Mouse (Mus musculus) frontal cortex, postnatal 25 days (tissue): Measurements from ENCODE around the gene Zfp740.
"Not testable (repeated sequence)": the region's sequence is repeated elsewhere in the genome, so short reads cannot be mapped to it uniquely, and the experiment has no call there.

ENCODE experiments used
- DNase-seq, 2 experiments: peaks; one replicate each; pipeline ENCODE4 v3.0.0; 2022; ENCODE audit warnings: low spot score in 2 of 2

The Zfp740 gene

GRCm38 (mm10) chr15:102192820-102193386, 10.1 kb upstream of the Zfp740 start:
- DNase-seq = no peak

GRCm38 (mm10) chr15:102193652-102194051, 9.4 kb upstream of the Zfp740 start:
- DNase-seq = no peak

DNA sequence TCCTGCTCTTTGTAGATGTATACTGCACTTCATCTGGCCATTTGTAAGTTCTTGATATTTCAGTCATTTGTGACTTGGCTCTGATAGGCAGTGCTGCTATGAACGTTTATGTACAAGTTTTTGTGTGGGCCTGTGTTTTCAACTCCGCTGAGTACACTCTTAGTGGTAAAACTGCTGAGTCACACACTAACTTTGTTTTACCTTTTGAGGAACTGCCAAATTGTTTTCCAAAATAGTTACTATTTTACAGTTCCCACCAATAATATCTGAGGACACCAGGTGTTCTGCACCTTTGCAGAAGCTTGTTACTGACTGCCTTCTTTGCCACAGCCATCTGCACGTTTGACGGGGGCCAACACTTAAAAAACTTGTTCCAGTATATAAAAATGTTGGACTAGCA, 8.6 kb upstream of the Zfp740 start:
- no peak for DNase-seq

DNA sequence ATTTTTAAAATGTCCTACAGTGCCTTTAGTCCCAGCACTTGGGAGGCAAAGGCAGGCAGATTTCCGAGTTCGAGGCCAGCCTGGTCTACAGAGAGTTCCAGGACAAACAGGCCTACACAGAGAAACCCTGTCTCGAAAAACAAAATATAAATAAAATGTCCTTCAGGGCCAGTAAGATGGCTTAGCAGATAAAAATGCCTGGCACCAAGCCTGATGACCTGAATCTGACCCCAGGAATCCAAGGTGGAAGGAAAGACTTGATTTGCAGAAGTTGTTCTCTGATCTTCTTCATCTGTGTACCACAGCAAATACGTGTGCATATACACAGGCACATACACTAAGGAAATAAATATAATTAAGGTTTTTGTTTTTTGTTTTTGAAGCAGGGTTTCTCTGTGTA, 7.7 kb upstream of the Zfp740 start:
- DNase-seq = no peak

GRCm38 (mm10) chr15:102198841-102199240, 4.2 kb upstream of the Zfp740 start:
- DNase-seq = no peak

DNA sequence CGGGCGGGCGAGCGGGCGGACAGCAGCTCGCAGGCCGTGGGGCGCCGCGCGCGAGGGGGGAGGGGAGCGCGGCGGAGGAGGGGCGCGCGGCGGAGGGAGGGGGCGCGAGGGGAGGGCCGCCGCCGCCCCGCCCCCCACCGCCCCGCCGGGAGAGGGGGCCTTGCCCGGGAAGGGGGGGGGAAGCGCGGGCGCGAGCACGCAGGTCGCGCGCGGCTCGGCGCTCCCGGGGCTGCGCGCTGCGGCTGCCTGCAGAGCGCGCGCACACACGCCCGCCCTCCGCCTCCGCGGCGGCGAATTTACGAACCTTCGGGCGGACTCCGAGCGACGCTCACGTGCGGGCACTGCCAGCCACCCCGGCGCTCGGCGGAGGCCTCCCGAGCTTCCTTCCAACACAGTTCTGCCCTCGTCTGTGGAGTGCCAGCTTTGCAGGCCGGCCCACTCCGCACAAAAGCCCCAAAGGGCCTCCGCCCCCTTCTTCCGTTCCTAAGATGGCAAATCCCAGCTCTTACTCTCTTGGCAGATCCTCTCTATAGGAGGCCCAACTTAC, 859 bp downstream of the Zfp740 start:
- peak; percentile 29 to 63 for DNase-seq

GRCm38 (mm10) chr15:102204674-102205505, 1.8 kb downstream of the Zfp740 start, which contains the start of gene Csad:
Gene Csad (minus strand): TSS chr15:102204724.
- no peak for DNase-seq

- DNase-seq = no peak
Observed at GRCm38 (mm10) chr15:102205779-102206178, 2.7 kb downstream of the Zfp740 start.

- no peak for DNase-seq
Observed at GRCm38 (mm10) chr15:102207351-102207750, 4.3 kb downstream of the Zfp740 start.

- no peak for DNase-seq
Observed at GRCm38 (mm10) chr15:102208092-102208561, 5.1 kb downstream of the Zfp740 start.

DNA sequence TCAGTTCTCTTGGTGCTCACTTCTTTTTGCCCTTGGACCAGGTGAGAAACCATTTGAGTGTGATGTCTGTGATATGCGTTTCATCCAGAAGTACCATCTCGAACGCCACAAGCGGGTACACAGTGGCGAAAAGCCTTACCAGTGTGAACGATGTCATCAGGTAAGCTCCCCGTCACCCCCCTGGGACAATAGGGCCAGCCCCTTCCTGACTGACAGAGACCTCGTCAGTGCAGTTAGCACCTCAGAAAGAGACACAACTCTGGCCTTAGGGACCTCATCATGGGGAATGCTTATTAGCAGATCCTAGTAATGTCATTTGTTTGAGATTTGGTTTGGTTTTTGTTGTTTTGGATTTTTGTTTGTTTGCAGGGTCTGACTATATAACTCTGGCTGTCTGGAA, 6.1 kb downstream of the Zfp740 start:
- DNase-seq = no peak

DNA sequence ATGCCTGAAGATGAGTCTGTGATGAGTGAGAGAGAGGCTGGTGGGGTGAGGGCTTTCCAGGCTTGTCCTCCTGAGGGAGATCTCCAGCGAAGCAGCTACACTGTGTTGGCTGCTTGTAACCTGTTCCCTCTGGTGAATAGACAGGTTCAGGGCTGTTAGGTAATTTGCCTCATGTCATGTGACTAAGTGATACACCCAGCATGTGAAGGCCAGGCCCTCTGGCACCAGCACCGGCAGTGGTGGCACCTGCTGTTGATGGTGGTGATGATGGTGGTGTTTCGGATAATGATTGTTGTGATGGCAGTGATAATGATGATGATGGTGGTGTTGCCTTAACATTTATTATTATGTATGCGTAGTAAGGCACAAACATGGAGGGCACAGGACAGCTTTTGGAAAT, 7.8 kb downstream of the Zfp740 start:
- no peak for DNase-seq

DNA sequence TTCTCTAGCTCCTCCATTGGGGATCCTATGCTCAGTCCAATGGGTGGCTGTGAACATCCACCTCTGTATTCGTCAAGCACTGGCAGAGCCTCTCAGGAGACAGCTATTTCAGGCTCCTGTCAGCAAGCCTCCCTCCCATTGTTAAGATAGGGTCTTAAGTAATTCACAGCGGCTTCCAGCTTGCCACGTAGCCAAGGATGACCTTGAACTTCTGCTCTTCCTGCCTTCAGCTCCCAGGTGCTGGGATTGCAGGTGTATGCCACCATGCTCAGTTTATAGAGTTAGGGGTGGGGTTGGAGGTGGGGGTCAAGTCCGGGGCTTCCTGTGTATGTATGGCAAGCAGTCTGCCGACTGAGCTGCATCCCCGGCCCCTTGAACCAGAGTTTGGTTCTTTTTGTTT, 8.8 kb downstream of the Zfp740 start:
- no peak for DNase-seq

DNA sequence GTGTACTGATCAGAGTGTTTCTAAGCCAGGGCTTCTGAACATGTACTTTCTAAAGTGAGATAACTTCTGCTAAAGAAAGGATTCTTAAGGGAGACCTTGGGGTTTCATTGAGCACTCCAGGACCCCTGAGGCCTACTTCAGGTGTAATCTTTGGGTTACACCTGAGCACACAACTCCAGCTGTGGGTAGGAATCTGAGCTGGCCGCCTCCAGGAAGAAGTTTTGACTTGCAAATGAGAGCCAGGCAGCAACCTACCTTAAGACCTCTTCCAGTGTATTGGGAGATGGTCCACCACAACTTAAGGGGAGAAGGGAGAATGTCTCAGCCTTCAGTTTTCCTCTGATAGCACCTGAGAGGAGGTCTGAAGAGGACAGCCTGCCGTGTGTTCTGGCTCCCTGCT, 11.1 kb downstream of the Zfp740 start:
- DNase-seq = no peak

- no peak for DNase-seq
Observed at GRCm38 (mm10) chr15:102215624-102216023, 12.6 kb downstream of the Zfp740 start.

DNA sequence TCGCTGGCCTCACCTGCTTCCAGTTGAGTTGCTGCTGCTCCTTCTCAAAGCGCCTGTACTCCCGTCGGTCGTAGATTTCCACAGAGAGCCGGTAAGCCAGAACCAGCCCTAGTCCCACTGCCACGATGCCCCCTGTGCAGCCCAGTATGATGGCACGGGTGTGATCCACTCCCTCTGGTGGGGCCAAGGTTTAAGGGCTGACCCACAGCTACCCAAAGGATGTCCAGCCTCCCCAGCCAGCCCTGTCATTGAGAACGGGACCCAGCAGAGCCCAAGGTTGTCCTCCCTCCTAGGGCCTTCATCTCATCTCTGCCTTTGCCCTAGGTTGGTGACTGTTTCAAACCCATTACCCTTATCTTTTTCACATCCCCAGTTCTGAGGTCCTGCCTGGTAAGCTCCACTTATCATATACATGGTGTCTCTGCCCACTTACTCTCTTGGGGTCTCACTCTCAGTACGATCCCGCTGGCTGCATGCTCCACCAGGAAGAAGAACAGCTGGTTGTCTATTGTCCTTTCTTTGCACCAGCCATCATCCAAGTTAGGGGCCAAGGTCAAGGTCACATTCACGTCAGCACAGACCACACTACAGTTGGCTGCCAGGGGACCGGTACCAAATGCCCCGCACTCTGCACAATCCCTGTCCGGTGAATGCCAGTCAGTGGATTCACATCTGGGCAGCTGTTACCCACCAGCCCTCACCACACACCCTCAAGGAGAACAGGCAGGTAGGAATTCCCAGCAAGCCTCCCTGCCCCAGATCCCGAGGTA, 13.6 kb downstream of the Zfp740 start:
- DNase-seq = no peak

GRCm38 (mm10) chr15:102217325-102217724, 14.3 kb downstream of the Zfp740 start:
- DNase-seq = no peak

GRCm38 (mm10) chr15:102222386-102222785, 19.3 kb downstream of the Zfp740 start:
- no peak for DNase-seq

GRCm38 (mm10) chr15:102224186-102224991, 21.3 kb downstream of the Zfp740 start:
- DNase-seq = peak; percentile 59 to 65

DNA sequence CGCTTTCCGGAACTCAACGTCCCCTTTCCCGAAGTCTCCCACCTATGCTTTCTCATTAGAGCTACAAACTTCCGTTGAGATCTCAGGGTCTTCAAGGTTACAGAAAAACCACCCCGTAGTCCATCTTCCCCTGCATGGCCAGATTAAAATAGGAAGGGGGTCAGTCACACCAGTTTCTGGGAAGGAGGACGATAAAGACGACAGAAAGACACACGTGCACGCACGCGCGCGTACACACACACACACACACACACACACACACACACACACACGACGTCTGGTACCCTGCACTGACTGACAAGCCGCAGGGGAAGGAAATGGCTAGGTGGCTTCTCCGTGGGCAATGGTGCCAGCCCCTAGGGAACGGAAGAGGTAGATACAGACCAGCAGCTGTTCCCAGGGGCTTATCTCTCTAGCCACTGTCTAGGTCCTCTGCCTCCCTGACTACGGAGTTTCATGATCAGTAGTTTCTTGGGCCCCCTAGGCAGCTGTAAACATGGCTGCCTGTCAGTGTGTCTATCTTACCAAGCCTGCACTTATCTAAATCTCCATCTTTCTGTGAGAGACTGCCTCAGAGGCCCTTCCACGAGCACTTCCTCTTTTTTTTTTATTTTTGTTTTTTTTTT, 22.1 kb downstream of the Zfp740 start:
- DNase-seq = no peak

GRCm38 (mm10) chr15:102225619-102226018, 22.6 kb downstream of the Zfp740 start:
- not testable (repeated sequence) for DNase-seq
